23 mouse cellular contexts compared by ENCODE assay signal in the genomic region with DNA sequence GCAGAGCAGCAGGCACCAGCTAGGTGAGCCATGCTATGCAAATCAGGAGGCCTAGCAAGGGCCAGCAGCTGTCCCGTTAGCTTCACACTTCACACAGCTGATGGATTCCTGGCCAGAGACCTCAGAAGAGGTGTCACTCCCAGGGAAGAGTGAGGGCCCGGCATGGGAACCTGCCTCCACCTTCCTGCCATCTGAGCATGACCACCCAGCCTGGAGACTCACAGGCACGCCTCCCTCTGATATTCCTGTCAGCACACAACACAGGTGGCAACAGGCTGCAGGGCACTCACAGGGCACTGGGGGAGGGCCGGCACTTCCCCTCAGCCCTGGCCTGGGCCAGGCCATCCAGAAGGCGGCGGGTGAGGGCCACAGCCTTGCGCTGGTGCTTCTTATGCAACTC. TPM values are rescaled to one million over a fixed set of nuclear protein-coding genes. Genes with fewer than 3 reads are reported as not detected.
A peak's percentile ranks its signal among the peaks of the same experiment; 100 is the strongest.
DNase-seq lines count a peak whose midpoint lies in the region; ATAC-seq and TF ChIP-seq lines count a peak whose summit lies in the region.
"Had no signal": no experiment of that assay in that cellular context is flagged by ENCODE, and none has a peak within 500 bp of the region (broad histone marks: within the 10 kb centered on the region; RNA-seq: fewer than 3 reads in every experiment).

No protein-coding gene starts in this region.

- H3K9me3 ChIP-seq in intestine, embryonic 16.5 days (ENCODE audit: control insufficient read depth, low read length) = no peaks in the 10 kb centered on the region
- H3K9me3 ChIP-seq in intestine, postnatal 0 days (ENCODE audit: control insufficient read depth) = no peaks in the 10 kb centered on the region
- H3K9me3 ChIP-seq in heart, embryonic 14.5 days (ENCODE audit: control insufficient read depth, low read length) = no peaks in the 10 kb centered on the region
- H3K9me3 ChIP-seq in stomach, embryonic 16.5 days (replicated peaks; ENCODE audit: control insufficient read depth, low read length) = no peaks in the 10 kb centered on the region
- H3K9me3 ChIP-seq: midbrain, embryonic 15.5 days had no signal

- H3K9ac ChIP-seq in intestine, embryonic 16.5 days (ENCODE audit: low read depth, low read length) = no peak overlapping the region
- no peak overlapping the region for H3K9ac ChIP-seq in intestine, postnatal 0 days (ENCODE audit: low read depth, low read length)
- peak overlapping the region; percentile 36; the same call in 1 of the 2 replicates for H3K9ac ChIP-seq in heart, embryonic 14.5 days (ENCODE audit: low read length)
- 0 out of 2 replicates have a peak overlapping the region, but pooled peaks have one; percentile 13 for H3K9ac ChIP-seq in stomach, embryonic 16.5 days (ENCODE audit: low read length)
- H3K9ac ChIP-seq: forebrain, postnatal 0 days; lung, embryonic 14.5 days; midbrain, embryonic 15.5 days had no signal

- H3K36me3 ChIP-seq in intestine, embryonic 16.5 days (ENCODE audit: control insufficient read depth, insufficient read depth, low read length) = peaks cover 46% of the 10 kb centered on the region
- peaks cover 76% of the 10 kb centered on the region for H3K36me3 ChIP-seq in intestine, postnatal 0 days (ENCODE audit: control insufficient read depth, insufficient read depth)
- H3K36me3 ChIP-seq in heart, embryonic 14.5 days (ENCODE audit: control insufficient read depth, insufficient read depth, low read length) = peaks cover 60% of the 10 kb centered on the region
- peaks cover 28% of the 10 kb centered on the region for H3K36me3 ChIP-seq in stomach, embryonic 16.5 days (ENCODE audit: control insufficient read depth, insufficient read depth, low read length)
- H3K36me3 ChIP-seq: midbrain, embryonic 15.5 days had no signal

- H3K4me3 ChIP-seq in intestine, embryonic 16.5 days (ENCODE audit: low read length) = no peak overlapping the region
- no peak overlapping the region for H3K4me3 ChIP-seq in intestine, postnatal 0 days (ENCODE audit: low read depth, low read length)
- no peak overlapping the region for H3K4me3 ChIP-seq in heart, embryonic 14.5 days (ENCODE audit: control insufficient read depth in 1 of 2, insufficient read depth in 1 of 2, low read depth in 1 of 2, low read length in 2 of 2)
- no peak overlapping the region for H3K4me3 ChIP-seq in stomach, embryonic 16.5 days (replicated peaks; ENCODE audit: low read length)
- H3K4me3 ChIP-seq: erythroblast, embryonic 14.5 days; midbrain, embryonic 15.5 days had no signal

- no peak overlapping the region for H3K4me2 ChIP-seq in intestine, embryonic 16.5 days (ENCODE audit: low read depth, low read length)
- no peak overlapping the region for H3K4me2 ChIP-seq in intestine, postnatal 0 days (replicated peaks; ENCODE audit: low read depth)
- H3K4me2 ChIP-seq in heart, embryonic 14.5 days (ENCODE audit: low read length) = no peak overlapping the region
- no peak overlapping the region for H3K4me2 ChIP-seq in stomach, embryonic 16.5 days (ENCODE audit: low read depth, low read length)
- H3K4me2 ChIP-seq: lung, embryonic 14.5 days; midbrain, embryonic 15.5 days had no signal

- intact Hi-C loops in left cerebral cortex, postnatal 4 days (cut with DNase I) = no loop called here

- peak; percentile 43 for DNase-seq in cerebellum, adult 9-11 months
- no peak for DNase-seq in cerebellum, postnatal 4 days (ENCODE audit: low spot score in 2 of 2)
- DNase-seq in left cerebral cortex, postnatal 4 days = no peak
- DNase-seq in lung, postnatal 4 days = no peak
- DNase-seq: adrenal gland, postnatal 36 days; B cell, adult 2 months; cerebellum, postnatal 25 days; forebrain, postnatal 0 days; lung, embryonic 14.5 days; right cerebral cortex, adult 18-20 months; thymus, adult 2 months had no signal

- no peaks in the 10 kb centered on the region for H3K27me3 ChIP-seq in intestine, embryonic 16.5 days (replicated peaks; ENCODE audit: control insufficient read depth, insufficient read depth, low read length)
- no peaks in the 10 kb centered on the region for H3K27me3 ChIP-seq in intestine, postnatal 0 days (replicated peaks; ENCODE audit: control insufficient read depth, insufficient read depth, low read length)
- H3K27me3 ChIP-seq in heart, embryonic 14.5 days (ENCODE audit: control insufficient read depth, insufficient read depth, low read length) = no peaks in the 10 kb centered on the region
- no peaks in the 10 kb centered on the region for H3K27me3 ChIP-seq in stomach, embryonic 16.5 days (ENCODE audit: control insufficient read depth, insufficient read depth, low read length)
- H3K27me3 ChIP-seq: midbrain, embryonic 15.5 days had no signal

- TF ChIP-seq CTCF in intestine, postnatal 0 days (IDR thresholded peaks at IDR 0.05; ENCODE audit: low read depth) = no peak

- WGBS in intestine, embryonic 16.5 days = 78% methylated on average over 7 of the region's 7 CpGs
- 73% methylated on average over 7 of the region's 7 CpGs for WGBS in intestine, postnatal 0 days
- 38% methylated on average over 7 of the region's 7 CpGs for WGBS in heart, embryonic 14.5 days
- WGBS in stomach, embryonic 16.5 days = 76% methylated on average over 7 of the region's 7 CpGs

- ATAC-seq in intestine, embryonic 16.5 days = no peak
- ATAC-seq in intestine, postnatal 0 days = no peak
- ATAC-seq in heart, embryonic 14.5 days (ENCODE audit: insufficient number of reproducible peaks, insufficient read depth, low FRiP score, low read depth) = peak; percentile 37
- ATAC-seq in stomach, embryonic 16.5 days (ENCODE audit: insufficient read depth, low FRiP score) = no peak
- ATAC-seq: forebrain, postnatal 0 days; midbrain, embryonic 15.5 days had no signal

- H3K27ac ChIP-seq in intestine, embryonic 16.5 days (ENCODE audit: low read length) = peak overlapping the region; percentile 48; the same call in 1 of the 2 replicates
- no peak overlapping the region for H3K27ac ChIP-seq in intestine, postnatal 0 days (ENCODE audit: low read depth, low read length)
- peak overlapping the region in 1 of 2 experiments; percentile 61; a peak in 3 of 4 replicates for H3K27ac ChIP-seq in heart, embryonic 14.5 days (replicated peaks in 1 of 2; ENCODE audit: control insufficient read depth in 1 of 2, insufficient read depth in 1 of 2, low read depth in 2 of 2, low read length in 2 of 2)
- H3K27ac ChIP-seq in stomach, embryonic 16.5 days (ENCODE audit: low read length) = no peak overlapping the region
- H3K27ac ChIP-seq: macrophage; midbrain, embryonic 15.5 days had no signal

- H3K4me1 ChIP-seq in intestine, embryonic 16.5 days (ENCODE audit: control insufficient read depth, insufficient read depth, low read length) = peaks cover 28% of the 10 kb centered on the region
- H3K4me1 ChIP-seq in intestine, postnatal 0 days (replicated peaks; ENCODE audit: control insufficient read depth, insufficient read depth, low read length) = peaks cover 6% of the 10 kb centered on the region; the same call in 1 of the 2 replicates
- H3K4me1 ChIP-seq in heart, embryonic 14.5 days (ENCODE audit: control insufficient read depth in 2 of 2, insufficient read depth in 2 of 2, low read length in 2 of 2) = peaks cover 25 to 39% of the 10 kb centered on the region in 2 experiments
- peaks cover 14% of the 10 kb centered on the region; the same call in 1 of the 2 replicates for H3K4me1 ChIP-seq in stomach, embryonic 16.5 days (ENCODE audit: control insufficient read depth, insufficient read depth, low read length)

RNA-seq across cellular contexts. Expression of gene Gpr137, which starts 13.1 kb away (rescaled TPM):
- polyA plus RNA-seq in intestine, embryonic 16.5 days (2015; fragmentation: Nextera tagmentation; extraction: Ambion mirVana) = 20.6 and 21.1 TPM in 2 replicates
- polyA plus RNA-seq in intestine, postnatal 0 days (2015; fragmentation: Nextera tagmentation; extraction: Ambion mirVana) = 20.0 and 20.9 TPM in 2 replicates
- 20.7 and 20.8 TPM in 2 replicates for polyA plus RNA-seq in heart, embryonic 14.5 days (2014; fragmentation: Nextera tagmentation; extraction: Ambion mirVana)
- 20.2 and 22.1 TPM in 2 replicates for polyA plus RNA-seq in stomach, embryonic 16.5 days (2015; fragmentation: Nextera tagmentation; extraction: Ambion mirVana)
- total RNA-seq in left cerebral cortex, postnatal 4 days (2021) = 10 to 100 TPM; 56.8 to 63.6 TPM

RNA-seq across cellular contexts. Expression of gene Bad, which starts 13.8 kb away (rescaled TPM):
- polyA plus RNA-seq in intestine, embryonic 16.5 days (2015; fragmentation: Nextera tagmentation; extraction: Ambion mirVana) = 77.7 and 80.5 TPM in 2 replicates
- 66.2 and 70.1 TPM in 2 replicates for polyA plus RNA-seq in intestine, postnatal 0 days (2015; fragmentation: Nextera tagmentation; extraction: Ambion mirVana)
- polyA plus RNA-seq in heart, embryonic 14.5 days (2014; fragmentation: Nextera tagmentation; extraction: Ambion mirVana) = 55.9 and 58.0 TPM in 2 replicates
- polyA plus RNA-seq in stomach, embryonic 16.5 days (2015; fragmentation: Nextera tagmentation; extraction: Ambion mirVana) = 87.1 and 89.0 TPM in 2 replicates
- total RNA-seq in left cerebral cortex, postnatal 4 days (2021) = 10 to 100 TPM; 46.2 to 47.1 TPM

RNA-seq across cellular contexts. Expression of gene Ppp1r14b, which starts 19.3 kb away (rescaled TPM):
- 57.9 and 58.2 TPM in 2 replicates for polyA plus RNA-seq in intestine, embryonic 16.5 days (2015; fragmentation: Nextera tagmentation; extraction: Ambion mirVana)
- 102 and 105 TPM in 2 replicates for polyA plus RNA-seq in intestine, postnatal 0 days (2015; fragmentation: Nextera tagmentation; extraction: Ambion mirVana)
- 170 and 184 TPM in 2 replicates for polyA plus RNA-seq in heart, embryonic 14.5 days (2014; fragmentation: Nextera tagmentation; extraction: Ambion mirVana)
- polyA plus RNA-seq in stomach, embryonic 16.5 days (2015; fragmentation: Nextera tagmentation; extraction: Ambion mirVana) = 53.7 and 70.6 TPM in 2 replicates
- 100 to 1,000 TPM; 335 to 369 TPM for total RNA-seq in left cerebral cortex, postnatal 4 days (2021)

RNA-seq across cellular contexts. Expression of gene Plcb3, which starts 20.8 kb away (rescaled TPM):
- polyA plus RNA-seq in intestine, embryonic 16.5 days (2015; fragmentation: Nextera tagmentation; extraction: Ambion mirVana) = 198 and 222 TPM in 2 replicates
- 107 and 123 TPM in 2 replicates for polyA plus RNA-seq in intestine, postnatal 0 days (2015; fragmentation: Nextera tagmentation; extraction: Ambion mirVana)
- polyA plus RNA-seq in heart, embryonic 14.5 days (2014; fragmentation: Nextera tagmentation; extraction: Ambion mirVana) = 15.2 and 16.8 TPM in 2 replicates
- 61.7 and 65.4 TPM in 2 replicates for polyA plus RNA-seq in stomach, embryonic 16.5 days (2015; fragmentation: Nextera tagmentation; extraction: Ambion mirVana)
- total RNA-seq in left cerebral cortex, postnatal 4 days (2021) = 10 to 100 TPM; 13.7 to 15.1 TPM

RNA-seq across cellular contexts. Expression of gene Kcnk4, which starts 21.1 kb away (rescaled TPM):
- 0.45 and 0.48 TPM in 2 replicates for polyA plus RNA-seq in intestine, embryonic 16.5 days (2015; fragmentation: Nextera tagmentation; extraction: Ambion mirVana)
- 0.21 and 0.38 TPM in 2 replicates for polyA plus RNA-seq in intestine, postnatal 0 days (2015; fragmentation: Nextera tagmentation; extraction: Ambion mirVana)
- 0.27 and 0.46 TPM in 2 replicates for polyA plus RNA-seq in heart, embryonic 14.5 days (2014; fragmentation: Nextera tagmentation; extraction: Ambion mirVana)
- 0.68 and 0.79 TPM in 2 replicates for polyA plus RNA-seq in stomach, embryonic 16.5 days (2015; fragmentation: Nextera tagmentation; extraction: Ambion mirVana)
- total RNA-seq in left cerebral cortex, postnatal 4 days (2021) = 10 to 100 TPM; 13.8 to 15.5 TPM
- total RNA-seq: gastrocnemius, adult 18-20 months; heart, adult 18-20 months; liver, adult 2 months had no signal
- polyA plus RNA-seq: erythroblast, embryonic 14.5 days; large intestine, adult 2 months; macrophage; small intestine, adult 2 months had no signal

Comparison
In these comparisons a context has a peak if more than half of its experiments do, and no peak if none do; other contexts are left out.
1. H3K9ac ChIP-seq: peak in heart, embryonic 14.5 days (single experiment) and stomach, embryonic 16.5 days (single experiment); none in intestine, embryonic 16.5 days (single experiment) and intestine, postnatal 0 days (single experiment).